Mouse (Mus musculus) inflammation-experienced regulatory T-cells (primary cell): Measurements from ENCODE around the gene Ldlr. TPM values are rescaled to one million over a fixed set of nuclear protein-coding genes. Genes with fewer than 3 reads are reported as not detected.

Source experiments
- polyA plus RNA-seq, 2 experiments: library from polyadenylated mRNA; unstranded; fragments of 100-300 nt; shearing (Covaris generic); gene quantifications; one replicate each; pipeline ENCODE4 v1.2.1; 2017

Gene Ldlr
- polyA plus RNA-seq: 10 to 100 TPM; 20.3 to 29.5 TPM

DNA sequence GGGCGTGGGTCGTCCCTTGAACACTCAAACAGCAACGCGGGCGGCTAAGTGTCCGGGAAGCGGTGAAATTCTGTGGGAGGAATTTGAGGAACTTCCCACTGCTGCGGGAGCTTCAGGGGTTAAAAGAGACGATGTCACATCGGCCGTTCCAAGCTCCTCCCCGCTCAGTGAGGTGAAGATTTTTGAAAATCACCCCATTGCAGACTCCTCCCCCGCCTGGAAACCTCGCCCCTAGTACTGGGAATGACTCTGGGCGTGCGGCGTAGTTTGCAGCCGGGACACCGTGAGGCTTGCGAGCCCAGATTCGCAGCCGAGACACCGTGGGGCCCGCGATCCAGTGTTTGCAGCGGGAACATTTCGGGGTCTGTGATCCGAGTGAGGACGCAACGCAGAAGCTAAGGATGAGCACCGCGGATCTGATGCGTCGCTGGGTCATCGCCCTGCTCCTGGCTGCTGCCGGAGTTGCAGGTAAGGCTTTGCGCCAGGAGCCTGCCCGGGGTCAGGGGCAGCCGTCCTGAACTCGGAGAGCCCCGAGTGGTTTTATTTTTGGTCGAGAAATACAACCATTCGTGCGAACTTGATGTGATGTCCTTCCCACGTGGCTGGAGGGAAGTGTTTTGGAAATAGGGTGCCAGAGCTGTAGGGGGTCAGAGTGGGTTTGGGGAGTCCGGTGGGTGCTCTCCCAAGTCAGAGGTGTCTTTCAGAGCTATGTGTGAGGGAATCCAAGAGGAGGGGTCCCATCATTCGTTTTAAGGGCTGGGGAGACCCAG is at the start of gene Ldlr:
TSS of gene Ldlr (plus strand) at position 107 of the 770 bp plus-strand sequence.

DNA sequence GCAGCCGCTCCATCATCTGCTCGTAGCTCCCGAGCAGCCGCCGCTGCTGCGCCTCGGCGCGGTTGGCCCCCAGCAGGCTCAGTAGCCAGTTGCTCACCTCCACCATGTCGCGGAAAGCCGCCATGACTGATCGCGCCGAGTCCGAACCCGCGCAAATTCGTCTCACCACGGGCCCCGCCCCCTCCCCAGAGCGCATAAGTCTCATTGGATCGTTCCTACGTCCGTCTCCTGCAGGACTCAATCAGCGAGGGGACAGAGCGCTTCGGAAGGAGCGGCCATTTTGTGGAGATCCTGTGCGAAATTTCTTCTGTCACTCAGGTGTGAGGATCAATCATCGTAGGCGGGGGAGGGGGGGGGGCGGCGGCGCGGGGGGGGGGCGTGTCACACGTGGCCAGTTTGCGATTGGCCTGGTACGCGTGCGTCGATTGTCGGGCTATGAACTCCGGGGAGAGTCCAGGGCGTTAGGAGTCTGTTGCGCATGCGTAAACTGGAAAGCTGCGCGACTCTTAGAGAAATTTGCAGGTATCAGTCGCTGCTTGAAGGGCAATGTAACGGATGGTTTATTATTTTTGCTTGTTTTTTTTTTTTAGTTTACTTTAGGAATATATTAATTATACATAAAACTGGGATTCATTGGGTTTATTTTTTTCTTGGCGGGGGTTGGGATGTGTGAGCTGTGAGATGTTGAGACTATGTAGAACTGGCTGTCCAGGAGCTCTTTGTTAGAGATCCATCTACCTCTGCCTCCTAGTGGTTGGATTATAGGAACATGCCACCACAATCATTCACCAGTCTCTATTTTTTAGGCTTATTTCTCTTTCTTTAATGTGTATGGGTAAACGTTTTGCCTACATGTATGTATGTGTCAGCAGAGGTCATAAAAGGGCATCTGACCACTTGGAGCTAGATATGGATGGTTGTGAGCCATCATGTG is 37.1 kb downstream of the Ldlr start, which contains the start of gene Spc24:
TSS of gene Spc24 (minus strand) at position 149 of the 934 bp plus-strand sequence.

DNA sequence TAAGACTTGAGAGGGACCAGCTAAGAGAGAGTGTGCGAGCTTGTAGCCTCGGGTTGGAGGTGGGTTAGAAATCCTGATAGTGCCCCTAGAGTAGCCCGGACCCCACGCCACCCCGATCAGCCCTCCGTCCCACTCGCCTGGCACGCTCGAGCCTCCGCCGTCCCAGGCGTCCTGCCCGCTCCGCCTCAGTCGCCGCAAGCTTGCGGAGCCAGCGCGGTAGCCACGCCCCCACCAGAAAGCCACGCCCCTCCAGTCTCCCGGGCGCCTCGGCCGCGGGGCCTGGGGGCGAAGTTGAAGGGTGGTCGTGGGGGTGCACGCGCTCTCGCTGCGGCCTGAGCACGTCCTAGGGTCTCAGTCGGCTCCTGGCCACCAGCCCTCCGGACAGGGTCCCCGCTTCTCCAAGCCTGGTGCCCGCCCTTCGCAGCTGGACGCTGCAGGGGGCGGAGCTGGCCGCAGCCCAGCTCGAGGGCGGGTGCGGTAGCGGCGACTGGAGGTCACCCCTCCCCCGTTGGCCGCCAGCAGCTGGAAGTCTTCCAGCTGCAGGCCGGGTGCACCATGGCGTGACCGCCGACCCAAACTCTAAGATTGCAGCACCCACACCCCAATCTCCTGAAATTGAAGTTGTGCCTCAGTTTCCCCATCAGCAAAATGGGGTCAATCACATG is 75.2 kb downstream of the Ldlr start, which contains the start of gene Kank2:
TSS of gene Kank2 (minus strand) at position 400 of the 665 bp plus-strand sequence.

Other genes with a start within 250 kb of the Ldlr start
- gene Tmed1, start 213.2 kb upstream of the Ldlr start, polyA plus RNA-seq: 1 to 10 TPM; 6.2 to 8.7 TPM
- 10 to 100 TPM; 31.3 to 48.0 TPM for gene AB124611, start 197.3 kb upstream of the Ldlr start, polyA plus RNA-seq
- 10 to 100 TPM; 47.1 to 59.5 TPM for gene Carm1, start 176.6 kb upstream of the Ldlr start, polyA plus RNA-seq
- 10 to 100 TPM; 35.9 to 36.3 TPM for gene Timm29, start 130.8 kb upstream of the Ldlr start, polyA plus RNA-seq
- gene Yipf2, start 130.7 kb upstream of the Ldlr start, polyA plus RNA-seq: 10 to 100 TPM; 24.5 to 25.7 TPM
- gene Smarca4, start 107.3 kb upstream of the Ldlr start, polyA plus RNA-seq: 10 to 100 TPM; 60.5 to 61.5 TPM
- 1 to 10 TPM; 2.8 to 3.7 TPM for gene Spc24, start 36.8 kb downstream of the Ldlr start, polyA plus RNA-seq
- under 1 TPM in 1 of 2 experiments, not detected in 1; 0.45 TPM for gene Kank2, start 75.3 kb downstream of the Ldlr start, polyA plus RNA-seq
- gene Angptl8, start 112.0 kb downstream of the Ldlr start, polyA plus RNA-seq: under 1 TPM in 1 of 2 experiments, not detected in 1; 0.44 TPM
- gene Dock6, start 129.2 kb downstream of the Ldlr start, polyA plus RNA-seq: 1 to 10 TPM; 3.7 to 4.5 TPM
- gene Rab3d, start 194.7 kb downstream of the Ldlr start, polyA plus RNA-seq: 10 to 100 TPM; 14.8 to 29.0 TPM
- gene Ccdc159, start 204.0 kb downstream of the Ldlr start, polyA plus RNA-seq: 1 to 10 TPM in 1 of 2 experiments, under 1 TPM in 1; 0.86 to 1.5 TPM
- 1 to 10 TPM; 3.6 to 8.0 TPM for gene Tmem205, start 204.1 kb downstream of the Ldlr start, polyA plus RNA-seq
- 1 to 10 TPM; 1.6 to 1.9 TPM for gene Plppr2, start 213.6 kb downstream of the Ldlr start, polyA plus RNA-seq
- 10 to 100 TPM; 11.8 to 12.4 TPM for gene Swsap1, start 232.3 kb downstream of the Ldlr start, polyA plus RNA-seq
- gene Epor, start 240.0 kb downstream of the Ldlr start, polyA plus RNA-seq: under 1 TPM in 1 of 2 experiments, not detected in 1; 0.84 TPM